Mouse (Mus musculus) MEL (cell line): ENCODE measurements at regions not wholly inside any gene's neighbourhood (a gene's known extent, or its start where the extent isn't known, plus 50 kb on each side); places are given as distances from the start of the nearest gene placed in this dataset.

ENCODE experiments used
- CTCF ChIP-seq, 3 experiments: IDR thresholded peaks in 2 of 3; conservative IDR thresholded peaks in 1 of 3; 2 replicates each; pipeline ENCODE4 v1.5.1; 2011 to 2012; ENCODE audit warnings: low read length in 3 of 3, low read depth in 2 of 3, mild to moderate bottlenecking in 2 of 3, improper control_type of control experiment in 1 of 3, inconsistent platforms in 1 of 3, mixed read lengths in 1 of 3, moderate library complexity in 1 of 3; ENCODE audit not compliant: control insufficient read depth in 1 of 3, insufficient read depth in 1 of 3, poor library complexity in 1 of 3, severe bottlenecking in 1 of 3
- EP300 ChIP-seq, 2 experiments: IDR thresholded peaks; 2 replicates each; pipeline ENCODE4 v1.6.1; 2011; ENCODE audit warnings: improper control_type of control experiment in 2 of 2, low read length in 2 of 2, low read depth in 1 of 2, mild to moderate bottlenecking in 1 of 2
- POLR2AphosphoS2 ChIP-seq: IDR thresholded peaks from 2 replicates; pipeline ENCODE4 v1.6.1; 2011; ENCODE audit warnings: low read length, improper control_type of control experiment
- TAL1 ChIP-seq: IDR thresholded peaks from 2 replicates; pipeline ENCODE4 v1.6.1; 2012; ENCODE audit warnings: mild to moderate bottlenecking, inconsistent platforms, low read length, moderate library complexity, mixed read lengths
- USF1 ChIP-seq: IDR thresholded peaks from 2 replicates; pipeline ENCODE4 v1.6.1; 2014; ENCODE audit warnings: low read depth, mild to moderate bottlenecking, inconsistent platforms, low read length, improper control_type of control experiment, moderate library complexity
- ZNF384 ChIP-seq: IDR thresholded peaks from 2 replicates; pipeline ENCODE4 v1.6.1; 2012; ENCODE audit warnings: low read depth, mild to moderate bottlenecking, inconsistent platforms, low read length, improper control_type of control experiment

- TF ChIP-seq ZNF384 (no peak), USF1 (no peak), TAL1 (no peak), EP300 (IDR thresholded peaks at IDR 0.05; ENCODE audit: low read depth in 1 of 2, low read length in 2 of 2) (no peak), CTCF (IDR thresholded peaks at IDR 0.05 in 2 of 3, conservative IDR thresholded peaks at IDR 0.05 in 1 of 3; ENCODE audit: control insufficient read depth in 1 of 3, insufficient read depth in 1 of 3, low read depth in 2 of 3, low read length in 3 of 3, poor library complexity in 1 of 3, severe bottlenecking in 1 of 3) (no peak), POLR2AphosphoS2 (no peak)
Observed at GRCm38 (mm10) chr12:98144464-98144863, 114.8 kb downstream of the Galc start.
